Mouse (Mus musculus): ENCODE measurements around the gene Otud3. TPM values are rescaled to one million over a fixed set of nuclear protein-coding genes. Genes with fewer than 3 reads are reported as not detected.

The Otud3 gene
- total RNA-seq (2023; ENCODE audit: inconsistent age): 6.8 to 10.7 TPM (median 8.2 TPM) in 4 replicates

GRCm38 (mm10) chr4:138913797-138914196 lies at the start of gene Otud3:
Otud3 (minus strand) TSS chr4:138913945.

GRCm38 (mm10) chr4:138877731-138878130 lies 36.0 kb downstream of the Otud3 start, which contains the start of gene Pla2g2e:
Pla2g2e (plus strand) TSS chr4:138877942.

DNA sequence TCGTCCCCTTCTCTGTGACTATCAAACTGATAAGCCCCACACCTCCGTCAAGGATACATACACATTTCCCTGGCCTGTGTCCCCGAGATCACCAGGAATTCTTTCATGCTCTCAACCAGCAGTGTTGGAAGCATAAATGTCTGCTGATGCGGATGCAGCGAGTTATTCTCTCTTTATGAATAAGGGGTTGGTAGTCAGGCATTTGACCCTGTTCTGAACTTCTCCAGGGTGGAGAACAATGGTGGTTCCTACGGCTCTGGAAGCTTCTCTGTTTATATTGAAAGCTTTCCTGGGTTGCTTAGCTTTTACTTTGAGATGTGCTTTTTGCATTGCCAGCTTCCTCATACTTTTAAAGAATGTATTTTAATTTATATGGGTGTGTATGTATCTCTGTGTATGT lies 39.9 kb downstream of the Otud3 start, which contains the start of gene Gm13030:
Gm13030 (minus strand) TSS at position 101 of the 400 bp plus-strand sequence.

DNA sequence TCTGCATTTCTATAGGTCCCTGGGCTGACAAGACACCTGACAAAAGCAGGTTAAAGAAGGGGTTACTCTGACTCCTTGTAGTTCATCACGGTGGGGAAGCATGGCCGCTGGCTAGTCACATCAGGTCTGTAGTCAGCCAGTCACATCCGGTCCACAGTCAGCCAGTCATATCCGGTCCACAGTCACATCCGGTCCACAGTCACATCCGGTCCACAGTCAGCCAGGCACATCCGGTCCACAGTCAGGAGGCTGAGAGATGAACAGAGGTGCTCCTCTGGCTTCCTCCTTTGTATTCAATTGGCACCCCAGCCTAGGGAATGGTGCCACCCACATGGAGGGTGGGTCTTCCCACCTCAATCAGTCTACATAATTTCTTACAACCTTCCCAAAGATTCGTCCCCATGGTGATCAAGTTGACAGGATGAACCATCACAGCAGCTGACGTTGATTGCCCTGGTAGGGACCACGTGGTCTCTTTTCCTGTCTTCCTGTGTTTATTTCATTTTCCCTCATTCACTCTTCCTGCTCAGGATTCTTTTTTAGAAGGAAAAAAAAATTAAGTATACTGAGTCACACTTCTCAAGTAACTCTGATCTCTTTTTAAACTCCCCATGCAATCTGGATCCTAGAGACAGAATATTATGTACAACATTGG lies 50.3 kb downstream of the Otud3 start, which contains the start of gene Pla2g5:
Pla2g5 (minus strand) TSS at position 139 of the 655 bp plus-strand sequence.

Other genes starting within 250 kb of the Otud3 start
- gene Pla2g2c, start 189.2 kb downstream of the Otud3 start, total RNA-seq (2023; ENCODE audit: inconsistent age): not detected in 4 replicates
- gene Ubxn10, start 176.8 kb downstream of the Otud3 start, total RNA-seq (2023; ENCODE audit: inconsistent age): not detected in 4 replicates
- gene Pla2g2f, start 156.3 kb downstream of the Otud3 start, total RNA-seq (2023; ENCODE audit: inconsistent age): not detected in 4 replicates
- 0.32 TPM in 1 of 4 replicates, not detected in the others for gene Pla2g2d, start 138.2 kb downstream of the Otud3 start, total RNA-seq (2023; ENCODE audit: inconsistent age)
- gene Pla2g5, start 50.5 kb downstream of the Otud3 start, total RNA-seq (2023; ENCODE audit: inconsistent age): 0.57 TPM in 1 of 4 replicates, not detected in the others
- not detected in 4 replicates for gene Gm13030, start 40.0 kb downstream of the Otud3 start, total RNA-seq (2023; ENCODE audit: inconsistent age)
- gene Pla2g2e, start 36.0 kb downstream of the Otud3 start, total RNA-seq (2023; ENCODE audit: inconsistent age): not detected in 4 replicates
- not detected in 4 replicates for gene Rnf186, start 53.2 kb upstream of the Otud3 start, total RNA-seq (2023; ENCODE audit: inconsistent age)
- 33.6 to 40.4 TPM (median 35.9 TPM) in 4 replicates for gene Tmco4, start 58.9 kb upstream of the Otud3 start, total RNA-seq (2023; ENCODE audit: inconsistent age)
- gene Htr6, start 161.6 kb upstream of the Otud3 start, total RNA-seq (2023; ENCODE audit: inconsistent age): not detected in 4 replicates
- gene Nbl1, start 179.0 kb upstream of the Otud3 start, total RNA-seq (2023; ENCODE audit: inconsistent age): 0.57 to 1.2 TPM (median 0.70 TPM) in 4 replicates
- 109 to 130 TPM (median 112 TPM) in 4 replicates for gene Minos1, start 217.2 kb upstream of the Otud3 start, total RNA-seq (2023; ENCODE audit: inconsistent age)

Data from B cell, adult (primary cell).